Mouse (Mus musculus): ENCODE data around the gene Ublcp1. TPM values are rescaled to one million over a fixed set of nuclear protein-coding genes. Genes with fewer than 3 reads are reported as not detected.
A peak's percentile ranks its signal among the peaks of the same experiment; 100 is the strongest.

Gene Ublcp1
- 59.1 and 61.8 TPM in 2 replicates for polyA plus RNA-seq (2015; fragmentation: Nextera tagmentation; extraction: Ambion mirVana)

GRCm38 (mm10) chr11:44470432-44471336 lies at the start of gene Ublcp1:
Ublcp1 (minus strand) TSS chr11:44470498.
- Histone ChIP-seq H3K36me3 (no peaks in the 10 kb centered on the region), H3K4me1 (peaks cover 20% of the 10 kb centered on the region)

GRCm38 (mm10) chr11:44519096-44519949 lies 49.0 kb upstream of the Ublcp1 start:
- H3K9ac ChIP-seq = peak overlapping the region; percentile 83
- H3K4me3 ChIP-seq = peak overlapping the region; percentile 99
- peak; percentile 72; the same call in 1 of the 2 replicates for ATAC-seq (ENCODE audit: borderline replicate concordance, extremely low read depth, low FRiP score, low TSS enrichment)
- no peaks in the 10 kb centered on the region for H3K27me3 ChIP-seq
- peak overlapping the region; percentile 95 for H3K4me2 ChIP-seq
- 1% methylated on average over 42 of the region's 61 CpGs for WGBS
- H3K36me3 ChIP-seq = no peaks in the 10 kb centered on the region
- no peaks in the 10 kb centered on the region for H3K9me3 ChIP-seq
- peak overlapping the region; percentile 94 for H3K27ac ChIP-seq
- H3K4me1 ChIP-seq = peaks cover 26% of the 10 kb centered on the region

More at GRCm38 (mm10) chr11:44470432-44471336, at the start of gene Ublcp1:
- peak; percentile 93 for ATAC-seq (ENCODE audit: borderline replicate concordance, extremely low read depth, low FRiP score, low TSS enrichment)
- Histone ChIP-seq H3K9ac (peak within 1 kb of the TSS; percentile 70), H3K27ac (peak within 1 kb of the TSS; percentile 92), H3K27me3 (no peaks in the 10 kb centered on the region), H3K9me3 (no peaks in the 10 kb centered on the region), H3K4me3 (peak within 1 kb of the TSS; percentile 70), H3K4me2 (peak within 1 kb of the TSS; percentile 80)
- under 1% methylated on average over 52 of the region's 54 CpGs for WGBS

GRCm38 (mm10) chr11:44518281-44519095 lies 48.2 kb upstream of the Ublcp1 start, which contains the start of gene Rnf145:
Rnf145 (plus strand) TSS chr11:44518964.
- H3K9me3 ChIP-seq = no peaks in the 10 kb centered on the region
- ATAC-seq (ENCODE audit: borderline replicate concordance, extremely low read depth, low FRiP score, low TSS enrichment) = peak; percentile 80
- under 1% methylated on average over 70 of the region's 70 CpGs for WGBS

DNA sequence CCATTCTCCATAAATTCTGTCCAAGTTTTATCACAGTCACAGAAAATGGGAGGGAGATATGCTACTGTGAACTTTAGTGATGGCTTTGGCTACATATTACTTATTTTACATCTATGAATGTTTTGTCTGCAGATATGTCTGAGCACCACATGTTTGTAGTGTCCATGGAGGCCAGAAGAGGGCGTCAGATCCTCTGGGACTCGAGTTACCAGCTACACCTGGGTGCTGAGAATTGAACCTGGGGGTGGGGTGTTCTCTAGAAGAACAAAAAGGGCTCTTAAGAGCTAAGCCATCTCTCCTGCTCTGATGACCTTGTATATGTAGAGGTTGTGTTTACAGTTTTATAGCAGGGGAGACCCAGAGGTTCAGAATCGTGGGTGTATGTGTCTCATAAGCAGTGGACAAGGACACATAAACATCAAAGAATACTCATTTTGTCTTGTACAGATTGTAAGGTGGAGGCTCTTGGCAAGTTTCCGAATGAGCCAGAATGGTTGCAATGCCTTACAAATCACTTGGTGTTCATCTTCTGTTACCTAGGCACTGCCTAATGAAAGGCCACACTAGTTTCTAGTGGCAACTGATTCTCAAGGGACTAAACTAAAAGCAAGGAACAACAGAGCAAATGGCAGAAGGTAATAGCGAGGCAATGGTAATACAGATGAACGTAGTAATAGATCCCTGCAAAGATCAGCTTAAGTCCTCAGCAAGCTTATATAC lies 47.4 kb upstream of the Ublcp1 start:
- ATAC-seq (ENCODE audit: borderline replicate concordance, extremely low read depth, low FRiP score, low TSS enrichment) = no peak
- Histone ChIP-seq H3K36me3 (no peaks in the 10 kb centered on the region), H3K4me2 (peak overlapping the region; percentile 95), H3K27ac (no peak overlapping the region), H3K9me3 (no peaks in the 10 kb centered on the region), H3K4me3 (peak overlapping the region; percentile 99), H3K4me1 (peaks cover 19% of the 10 kb centered on the region), H3K9ac (no peak overlapping the region), H3K27me3 (no peaks in the 10 kb centered on the region)
- 36% methylated on average over 6 of the region's 6 CpGs for WGBS

More at GRCm38 (mm10) chr11:44518281-44519095, 48.2 kb upstream of the Ublcp1 start, which contains the start of gene Rnf145:
- H3K27ac ChIP-seq = peak within 1 kb of the TSS; percentile 94
- H3K4me1 ChIP-seq = peaks cover 21% of the 10 kb centered on the region
- H3K27me3 ChIP-seq = no peaks in the 10 kb centered on the region
- peak within 1 kb of the TSS; percentile 95 for H3K4me2 ChIP-seq
- peak within 1 kb of the TSS; percentile 83 for H3K9ac ChIP-seq
- peak within 1 kb of the TSS; percentile 99 for H3K4me3 ChIP-seq
- no peaks in the 10 kb centered on the region for H3K36me3 ChIP-seq

GRCm38 (mm10) chr11:44516362-44516761 lies 46.1 kb upstream of the Ublcp1 start:
- WGBS = 42% methylated on average over 1 of the region's 1 CpGs
- Histone ChIP-seq H3K4me2 (no peak overlapping the region), H3K4me3 (no peak overlapping the region), H3K9me3 (no peaks in the 10 kb centered on the region), H3K4me1 (peaks cover 14% of the 10 kb centered on the region), H3K27me3 (no peaks in the 10 kb centered on the region), H3K36me3 (no peaks in the 10 kb centered on the region), H3K9ac (no peak overlapping the region), H3K27ac (no peak overlapping the region)
- no peak for ATAC-seq (ENCODE audit: borderline replicate concordance, extremely low read depth, low FRiP score, low TSS enrichment)

- Histone ChIP-seq H3K4me2 (no peak overlapping the region), H3K4me1 (peaks cover 10% of the 10 kb centered on the region), H3K27me3 (no peaks in the 10 kb centered on the region), H3K27ac (no peak overlapping the region), H3K9me3 (no peaks in the 10 kb centered on the region), H3K9ac (no peak overlapping the region), H3K4me3 (no peak overlapping the region), H3K36me3 (no peaks in the 10 kb centered on the region)
- no peak for ATAC-seq (ENCODE audit: borderline replicate concordance, extremely low read depth, low FRiP score, low TSS enrichment)
- 39% methylated on average over 2 of the region's 2 CpGs for WGBS
Observed at GRCm38 (mm10) chr11:44514666-44515065, 44.4 kb upstream of the Ublcp1 start.

DNA sequence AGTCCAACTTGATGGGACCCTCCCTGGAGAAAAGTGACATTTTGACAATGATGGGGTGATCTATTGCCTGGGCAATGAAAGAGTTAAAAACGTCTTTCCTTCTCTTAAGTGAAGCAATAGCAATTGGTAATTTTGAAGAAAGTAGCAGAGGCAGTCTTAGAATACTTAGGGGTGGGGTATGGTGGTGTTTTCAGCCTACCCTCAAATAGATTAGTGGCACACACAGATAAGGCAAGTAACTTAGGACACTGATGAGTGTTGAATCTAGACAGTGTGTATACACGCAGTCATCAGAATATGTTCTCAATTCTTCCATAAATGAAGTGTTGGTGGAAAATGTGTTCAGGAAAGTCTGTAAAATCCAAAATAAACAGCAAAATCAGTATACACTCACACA lies 42.7 kb upstream of the Ublcp1 start:
- H3K36me3 ChIP-seq = no peaks in the 10 kb centered on the region
- peaks cover 5% of the 10 kb centered on the region for H3K4me1 ChIP-seq
- H3K27me3 ChIP-seq = no peaks in the 10 kb centered on the region
- H3K9me3 ChIP-seq = no peaks in the 10 kb centered on the region
- 53% methylated on average over 2 of the region's 2 CpGs for WGBS
- no peak overlapping the region for H3K9ac ChIP-seq
- no peak overlapping the region for H3K4me3 ChIP-seq
- no peak overlapping the region for H3K27ac ChIP-seq
- ATAC-seq (ENCODE audit: borderline replicate concordance, extremely low read depth, low FRiP score, low TSS enrichment) = no peak
- no peak overlapping the region for H3K4me2 ChIP-seq

DNA sequence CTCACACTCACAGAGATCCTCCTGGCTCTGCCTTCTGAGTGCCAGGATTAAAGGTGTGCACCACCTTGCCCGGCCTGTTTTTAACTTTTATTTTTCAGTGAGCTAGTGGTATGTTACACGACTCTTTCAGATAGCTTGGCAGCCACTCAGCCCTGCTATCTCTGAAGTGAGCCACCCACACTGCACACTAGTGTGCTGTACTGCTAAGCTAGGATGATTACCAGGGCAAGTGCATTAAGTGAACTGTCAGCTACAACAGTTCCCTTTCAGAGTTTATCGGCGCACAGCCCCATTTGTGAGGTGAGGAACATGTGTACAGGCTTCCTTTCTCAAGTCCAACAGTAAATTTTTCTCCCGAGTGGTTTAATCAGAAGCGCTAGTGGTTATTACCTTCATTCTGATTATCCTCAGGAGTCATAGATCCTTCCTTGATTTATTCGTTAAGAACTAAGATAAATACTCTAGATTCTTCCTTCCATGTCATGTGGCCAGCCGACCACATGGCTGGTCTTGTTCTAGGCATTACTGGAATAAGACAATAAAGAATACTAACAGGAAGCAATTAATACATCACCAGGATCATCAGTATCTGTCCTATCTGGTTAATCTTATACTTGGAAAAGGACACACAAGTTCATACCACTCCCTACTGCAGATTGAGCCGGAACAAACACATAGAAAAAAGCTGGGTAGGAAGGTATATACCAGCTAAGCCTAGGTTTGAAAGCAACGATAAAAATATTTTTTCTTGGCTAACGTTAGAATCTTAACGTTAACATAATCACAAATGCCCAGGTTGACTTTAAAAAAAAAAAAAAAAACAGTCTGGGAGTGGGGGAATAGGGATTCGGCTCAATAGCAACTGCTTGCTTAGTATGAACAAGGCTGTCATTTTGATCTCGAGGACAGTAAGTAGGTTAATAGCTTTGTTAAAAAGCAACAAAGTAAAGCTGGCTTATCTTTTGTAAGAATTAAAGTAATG lies 42.0 kb upstream of the Ublcp1 start:
- 68% methylated on average over 14 of the region's 14 CpGs for WGBS
- Histone ChIP-seq H3K36me3 (no peaks in the 10 kb centered on the region), H3K27ac (no peak overlapping the region), H3K27me3 (no peaks in the 10 kb centered on the region), H3K4me1 (no peaks in the 10 kb centered on the region), H3K4me2 (no peak overlapping the region), H3K4me3 (no peak overlapping the region), H3K9ac (no peak overlapping the region), H3K9me3 (no peaks in the 10 kb centered on the region)
- no peak for ATAC-seq (ENCODE audit: borderline replicate concordance, extremely low read depth, low FRiP score, low TSS enrichment)

DNA sequence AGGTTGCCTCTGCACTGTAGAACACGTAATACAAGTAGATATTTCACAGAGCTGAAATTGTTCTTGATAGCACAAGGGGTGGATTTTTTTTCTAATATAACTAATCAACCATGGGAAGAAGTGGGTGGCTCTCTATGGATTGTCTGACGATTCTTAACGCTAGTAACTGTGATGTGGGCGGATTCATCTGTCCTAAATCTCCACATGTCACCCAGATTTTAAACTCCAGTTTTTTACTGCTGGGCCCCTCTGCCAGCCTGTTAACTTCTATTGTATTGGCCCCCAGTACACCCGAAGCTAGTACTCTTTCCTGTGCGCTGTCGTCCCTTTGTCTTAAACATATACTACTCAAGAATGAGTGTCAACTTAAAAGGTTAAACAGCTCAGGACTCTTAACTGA lies 40.1 kb upstream of the Ublcp1 start:
- H3K4me2 ChIP-seq = no peak overlapping the region
- ATAC-seq (ENCODE audit: borderline replicate concordance, extremely low read depth, low FRiP score, low TSS enrichment) = no peak
- no peaks in the 10 kb centered on the region for H3K36me3 ChIP-seq
- H3K9me3 ChIP-seq = no peaks in the 10 kb centered on the region
- H3K27me3 ChIP-seq = no peaks in the 10 kb centered on the region
- WGBS = 74% methylated on average over 7 of the region's 7 CpGs
- H3K27ac ChIP-seq = no peak overlapping the region
- H3K9ac ChIP-seq = no peak overlapping the region
- H3K4me3 ChIP-seq = no peak overlapping the region
- no peaks in the 10 kb centered on the region for H3K4me1 ChIP-seq

- Histone ChIP-seq H3K4me2 (no peak overlapping the region), H3K4me3 (no peak overlapping the region), H3K27ac (no peak overlapping the region), H3K4me1 (no peaks in the 10 kb centered on the region), H3K36me3 (no peaks in the 10 kb centered on the region), H3K9me3 (no peaks in the 10 kb centered on the region), H3K9ac (no peak overlapping the region), H3K27me3 (no peaks in the 10 kb centered on the region)
- 67% methylated on average over 2 of the region's 2 CpGs for WGBS
- ATAC-seq (ENCODE audit: borderline replicate concordance, extremely low read depth, low FRiP score, low TSS enrichment) = no peak
Observed at GRCm38 (mm10) chr11:44509906-44510305, 39.6 kb upstream of the Ublcp1 start.

All from lung, embryonic 15.5 days (tissue).